Mouse (Mus musculus) liver, adult 2 months (tissue): ENCODE measurements around the gene Bin2. TPM values are rescaled to one million over a fixed set of nuclear protein-coding genes. Genes with fewer than 3 reads are reported as not detected.
"Not testable (repeated sequence)": the region's sequence is repeated elsewhere in the genome, so short reads cannot be mapped to it uniquely, and the experiment has no call there.

Experiments
- DNase-seq: peaks from one replicate; pipeline ENCODE4 v3.0.0-alpha.2; 2011; ENCODE audit warnings: low read depth, low spot score; ENCODE audit errors: extremely low read depth
- H3K27ac ChIP-seq: fragments of 200-500 bp; replicated peaks from 2 replicates; pipeline ENCODE4 v1.5.1; 2012; ENCODE audit warnings: low read depth, mild to moderate bottlenecking, control low read depth, inconsistent platforms, low read length; ENCODE audit not compliant: insufficient read depth
- H3K27me3 ChIP-seq: fragments of 200-500 bp; 2 replicates; pipeline ENCODE4 v1.6.1; 2012; ENCODE audit warnings: mild to moderate bottlenecking, moderate library complexity, low read length, inconsistent platforms; ENCODE audit not compliant: control insufficient read depth, insufficient read depth
- H3K36me3 ChIP-seq: fragments of 200-500 bp; 2 replicates; pipeline ENCODE4 v1.6.1; 2012; ENCODE audit warnings: low read length, inconsistent platforms; ENCODE audit not compliant: control insufficient read depth, insufficient read depth
- H3K4me1 ChIP-seq: fragments of 200-500 bp; 2 replicates; pipeline ENCODE4 v1.6.1; 2011; ENCODE audit warnings: low read length; ENCODE audit not compliant: control insufficient read depth, insufficient read depth
- H3K4me3 ChIP-seq: fragments of 200-500 bp; 2 replicates; pipeline ENCODE4 v1.5.1; 2011; ENCODE audit warnings: low read depth, mild to moderate bottlenecking, control low read depth, low read length, moderate library complexity; ENCODE audit not compliant: insufficient read depth
- H3K79me2 ChIP-seq: fragments of 200-500 bp; 2 replicates; pipeline ENCODE4 v1.6.1; 2012; ENCODE audit warnings: inconsistent platforms, mild to moderate bottlenecking, low read length, moderate library complexity; ENCODE audit not compliant: control insufficient read depth, insufficient read depth
- H3K9ac ChIP-seq: fragments of 200-500 bp; 2 replicates; pipeline ENCODE4 v1.6.1; 2012; ENCODE audit warnings: low read depth, mild to moderate bottlenecking, control low read depth, inconsistent platforms, low read length
- CTCF ChIP-seq: fragments of 200-500 bp; IDR thresholded peaks from 2 replicates; pipeline ENCODE4 v1.5.1; 2011; ENCODE audit warnings: low read depth, low read length, control low read depth
- POLR2A ChIP-seq: fragments of 200-500 bp; IDR thresholded peaks from 2 replicates; pipeline ENCODE4 v1.6.1; 2011; ENCODE audit warnings: low read length, control low read depth; ENCODE audit not compliant: insufficient read depth; ENCODE audit errors: extremely low read depth
- WGBS: fragments of 180-500 bp; shearing (Covaris S2); methylation state at CpG from one replicate; pipeline ENCODE4 v1.1.7; 2018; 5-methylcytosine and 5-hydroxymethylcytosine counted together
- polyA plus RNA-seq: library from polyadenylated mRNA; depleted of rRNA; stranded (reverse); fragments of >200 nt; gene quantifications from 2 replicates; pipeline ENCODE4 v1.2.3, GENCODE M21; 2012
- total RNA-seq: library from RNA; depleted of rRNA; stranded (reverse); fragments of >200 nt; gene quantifications from 2 replicates; pipeline ENCODE4 v1.2.3, GENCODE M21; 2014

Gene Bin2
- total and polyA plus RNA-seq, 2 experiments, result 1.0 to 4.0 TPM

DNA sequence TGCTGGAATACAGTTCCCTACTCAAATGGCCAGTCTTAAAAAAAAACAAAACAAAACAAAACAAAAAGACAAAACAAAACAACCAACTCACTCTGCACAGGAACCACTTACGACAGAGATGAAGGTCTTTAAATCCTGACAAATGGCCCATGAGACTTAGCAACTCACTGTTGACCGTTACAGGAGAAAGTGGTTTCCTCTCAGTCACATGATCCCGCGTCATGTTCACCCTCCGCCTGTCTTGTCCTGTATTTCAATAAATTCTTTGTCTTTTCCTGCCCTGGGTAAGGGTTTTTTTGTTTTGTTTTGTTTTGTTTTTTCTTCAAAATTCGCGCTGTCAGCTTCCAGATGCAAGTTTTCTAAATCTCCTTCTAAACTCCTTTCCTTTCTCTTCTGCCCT, 57.4 kb downstream of the Bin2 start:
- DNase-seq, result no peak
- peaks cover 11% of the 10 kb centered on the region for H3K4me1 ChIP-seq
- TF ChIP-seq POLR2A (no peak), CTCF (no peak)
- no peak overlapping the region for H3K27ac ChIP-seq
- H3K27me3 ChIP-seq, result no peaks in the 10 kb centered on the region
- H3K4me3 ChIP-seq, result no peak overlapping the region
- H3K9ac ChIP-seq, result no peak overlapping the region
- H3K79me2 ChIP-seq, result peaks cover 9% of the 10 kb centered on the region
- 82% methylated on average over 7 of the region's 7 CpGs for WGBS
- H3K36me3 ChIP-seq, result no peaks in the 10 kb centered on the region; the same call in 1 of the 2 replicates

DNA sequence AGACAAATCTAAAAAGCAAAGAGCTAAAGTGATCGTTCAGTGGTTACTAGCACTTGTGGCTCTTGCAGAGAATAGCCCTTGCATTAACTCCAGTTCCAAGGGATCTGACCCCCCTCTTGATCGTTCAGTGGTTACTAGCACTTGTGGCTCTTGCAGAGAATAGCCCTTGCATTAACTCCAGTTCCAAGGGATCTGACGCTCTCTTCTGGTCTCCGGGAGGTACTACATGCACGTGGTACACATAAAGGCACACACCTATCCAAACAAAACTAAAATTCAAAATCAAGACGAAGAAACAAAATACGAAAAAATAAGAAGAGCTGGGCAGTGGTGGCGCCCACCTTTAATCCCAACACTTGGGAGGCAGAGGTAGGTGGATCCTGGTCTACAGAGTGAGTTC, 62.7 kb downstream of the Bin2 start:
- WGBS, result 91% methylated on average over 8 of the region's 8 CpGs
- not testable (repeated sequence) for H3K79me2 ChIP-seq, H3K36me3 ChIP-seq, H3K27me3 ChIP-seq, DNase-seq, H3K9ac ChIP-seq, H3K27ac ChIP-seq, H3K4me3 ChIP-seq, H3K4me1 ChIP-seq

DNA sequence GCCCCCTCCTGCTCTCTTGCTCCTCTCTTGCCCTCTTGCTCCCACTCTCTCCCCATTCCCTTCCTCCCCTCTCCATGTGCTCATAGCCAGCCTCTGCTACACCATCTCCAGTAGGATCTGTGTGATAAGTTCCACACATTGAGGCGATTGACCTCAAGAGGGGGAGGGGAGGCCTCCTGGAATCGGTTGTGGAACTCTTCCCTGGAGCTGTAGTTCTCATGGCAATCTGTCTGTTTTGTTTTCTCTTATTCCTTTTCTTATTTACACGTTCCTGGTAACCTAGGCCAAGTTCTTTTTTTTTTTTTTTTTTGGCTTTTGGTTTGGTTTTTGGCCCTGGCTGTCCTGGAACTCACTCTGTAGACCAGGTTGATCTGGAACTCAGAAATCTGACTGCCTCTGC, 67.7 kb downstream of the Bin2 start:
- peaks cover 6% of the 10 kb centered on the region for H3K4me1 ChIP-seq
- WGBS, result 15% methylated on average over 3 of the region's 3 CpGs
- H3K4me3 ChIP-seq, result no peak overlapping the region
- no peaks in the 10 kb centered on the region for H3K79me2 ChIP-seq
- no peaks in the 10 kb centered on the region for H3K27me3 ChIP-seq
- no peaks in the 10 kb centered on the region for H3K36me3 ChIP-seq
- TF ChIP-seq CTCF (no peak), POLR2A (no peak)
- peak; percentile 67 for DNase-seq
- H3K27ac ChIP-seq, result no peak overlapping the region
- H3K9ac ChIP-seq, result no peak overlapping the region

DNA sequence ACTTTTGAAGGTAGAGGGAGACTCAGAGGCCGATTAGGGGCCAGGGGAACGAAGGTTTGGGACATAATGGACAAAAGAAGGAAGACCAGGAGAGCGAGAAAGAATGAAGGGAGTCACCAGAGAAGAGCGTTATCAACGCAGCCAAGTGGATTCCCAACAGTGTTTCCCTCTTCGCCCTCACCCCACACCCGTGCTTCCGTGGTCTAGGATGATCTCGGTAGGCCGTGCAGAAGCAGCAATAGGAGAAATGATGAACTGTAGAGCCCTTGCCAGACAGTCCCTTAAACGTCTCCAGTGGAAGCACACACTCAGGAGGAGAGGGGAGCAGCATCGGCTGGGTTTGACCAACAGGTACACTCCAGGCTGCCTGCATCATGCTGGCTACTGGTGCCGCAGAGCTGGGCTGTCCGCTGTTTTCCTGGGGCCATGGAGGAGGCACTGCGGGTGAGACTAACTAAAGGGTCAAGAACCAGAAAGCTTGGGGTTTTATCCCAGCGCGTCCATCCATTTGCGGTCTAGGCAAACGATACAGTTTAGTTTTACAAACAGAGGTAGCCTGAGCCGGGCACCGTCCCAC, 68.6 kb downstream of the Bin2 start:
- Histone ChIP-seq H3K9ac (no peak overlapping the region), H3K36me3 (no peaks in the 10 kb centered on the region), H3K79me2 (no peaks in the 10 kb centered on the region), H3K4me3 (no peak overlapping the region), H3K27me3 (no peaks in the 10 kb centered on the region), H3K27ac (no peak overlapping the region), H3K4me1 (peaks cover 6% of the 10 kb centered on the region)
- 52% methylated on average over 21 of the region's 21 CpGs for WGBS
- no peak for TF ChIP-seq CTCF
- no peak for TF ChIP-seq POLR2A
- DNase-seq, result no peak

DNA sequence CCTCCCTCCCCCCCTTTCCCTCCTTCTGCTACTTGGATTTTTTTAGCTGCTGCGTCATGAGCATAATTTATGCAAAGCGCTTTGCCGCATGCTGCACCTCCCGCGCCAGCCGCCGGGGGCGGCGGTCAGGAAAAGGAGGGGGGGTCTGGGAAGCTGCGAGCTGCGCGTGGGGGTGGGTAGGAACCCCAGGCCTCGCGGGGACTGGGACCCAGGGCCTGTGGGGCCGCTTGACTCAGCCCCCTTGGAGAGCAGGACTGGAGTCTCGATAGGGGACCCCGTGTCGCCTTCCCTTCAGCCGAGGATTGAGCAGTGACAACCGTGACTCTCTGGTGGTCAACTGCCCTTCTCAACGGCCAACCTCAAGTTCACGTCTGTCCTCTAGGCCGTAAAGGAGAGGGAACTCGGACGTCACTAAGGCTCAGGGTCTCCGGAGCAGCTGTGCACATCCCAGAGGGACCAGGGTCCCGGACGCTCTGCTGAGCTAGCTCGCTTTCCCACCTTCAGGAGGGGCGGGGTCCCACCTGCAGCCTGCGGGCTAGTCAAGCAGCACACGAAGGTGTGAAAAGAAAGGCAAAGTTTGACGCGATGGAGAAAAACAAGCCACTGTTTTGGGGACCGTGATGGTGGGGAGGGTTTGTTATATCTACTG, 69.2 kb downstream of the Bin2 start:
- H3K9ac ChIP-seq, result peak overlapping the region; percentile 94
- peaks cover 6% of the 10 kb centered on the region for H3K4me1 ChIP-seq
- DNase-seq, result peak; percentile 44
- no peak overlapping the region for H3K27ac ChIP-seq
- WGBS, result 6% methylated on average over 35 of the region's 35 CpGs
- H3K4me3 ChIP-seq, result peak overlapping the region; percentile 87
- TF ChIP-seq POLR2A (no peak), CTCF (peak; percentile 67)
- H3K27me3 ChIP-seq, result no peaks in the 10 kb centered on the region
- no peaks in the 10 kb centered on the region for H3K79me2 ChIP-seq
- no peaks in the 10 kb centered on the region for H3K36me3 ChIP-seq

DNA sequence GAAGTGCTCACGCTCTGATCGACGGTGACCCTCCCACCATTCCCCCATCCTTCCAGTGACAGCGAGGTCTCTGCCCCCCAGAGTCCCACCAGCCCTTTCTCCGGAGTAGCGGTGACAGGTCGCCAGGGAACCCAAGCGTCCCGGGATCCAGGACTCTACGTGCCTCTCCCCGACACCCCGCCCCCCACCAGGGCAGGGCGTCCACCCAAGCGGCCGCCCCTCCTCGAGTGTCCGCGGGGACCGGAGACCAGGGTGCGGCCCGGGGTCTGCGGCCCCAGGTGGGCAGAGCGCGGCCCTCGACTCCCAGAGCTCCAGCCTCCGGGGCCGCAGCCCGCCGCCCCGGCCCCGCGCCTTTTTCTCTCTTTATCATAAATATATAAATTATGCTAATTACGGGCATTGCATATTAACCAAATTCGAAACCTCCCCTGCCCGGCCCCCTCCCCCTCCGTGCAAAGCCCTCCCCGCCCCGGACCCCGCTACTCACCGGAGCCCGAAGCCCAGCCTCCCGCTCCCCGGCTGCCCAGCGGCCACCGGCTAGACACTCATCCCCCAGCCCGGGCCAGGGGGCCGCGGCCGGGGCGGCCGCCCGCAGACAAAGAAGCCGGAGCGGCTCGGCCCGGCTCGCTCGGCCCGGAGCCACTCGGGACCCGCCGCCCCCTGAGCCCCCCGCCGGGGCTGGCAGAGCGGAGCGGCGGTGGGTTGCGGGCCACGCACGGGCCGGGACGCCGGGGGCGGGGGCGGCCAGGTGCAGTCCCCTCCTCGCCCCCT, 69.9 kb downstream of the Bin2 start, which contains the start of gene Pou6f1:
TSS of gene Pou6f1 (minus strand) at position 709 of the 771 bp plus-strand sequence.
- Histone ChIP-seq H3K79me2 (no peaks in the 10 kb centered on the region), H3K27me3 (no peaks in the 10 kb centered on the region), H3K4me1 (peaks cover 6% of the 10 kb centered on the region), H3K27ac (peak within 1 kb of the TSS; percentile 25; the same call in 1 of the 2 replicates), H3K4me3 (peak within 1 kb of the TSS; percentile 87), H3K36me3 (no peaks in the 10 kb centered on the region), H3K9ac (peak within 1 kb of the TSS; percentile 94)
- WGBS, result 1% methylated on average over 67 of the region's 76 CpGs
- no peak for DNase-seq
- no peak for TF ChIP-seq POLR2A
